Mouse (Mus musculus): Measurements from ENCODE around the gene Ptprd.

Gene Ptprd

GRCm38 (mm10) chr4:76006717-76007116 is 2205.0 kb downstream of the Ptprd start:
- no peak for DNase-seq

GRCm38 (mm10) chr4:76004161-76004560 is 2207.6 kb downstream of the Ptprd start:
- DNase-seq = no peak

- no peak for DNase-seq
Observed at GRCm38 (mm10) chr4:76000258-76000657, 2211.5 kb downstream of the Ptprd start.

- no peak for DNase-seq
Observed at GRCm38 (mm10) chr4:75995841-75996240, 2215.9 kb downstream of the Ptprd start.

- no peak for DNase-seq
Observed at GRCm38 (mm10) chr4:75994576-75994975, 2217.2 kb downstream of the Ptprd start.

GRCm38 (mm10) chr4:75993092-75993491 is 2218.7 kb downstream of the Ptprd start:
- no peak for DNase-seq

GRCm38 (mm10) chr4:75991621-75992245 is 2220.0 kb downstream of the Ptprd start:
- DNase-seq = no peak

GRCm38 (mm10) chr4:75974728-75975127 is 2237.0 kb downstream of the Ptprd start:
- DNase-seq = peak in 1 of 2 experiments; percentile 33

- DNase-seq = no peak
Observed at GRCm38 (mm10) chr4:75973322-75973721, 2238.4 kb downstream of the Ptprd start.

GRCm38 (mm10) chr4:75969961-75970360 is 2241.8 kb downstream of the Ptprd start:
- no peak for DNase-seq

GRCm38 (mm10) chr4:75968618-75969017 is 2243.1 kb downstream of the Ptprd start:
- DNase-seq = no peak

GRCm38 (mm10) chr4:75965810-75966209 is 2246.0 kb downstream of the Ptprd start:
- DNase-seq = no peak

- DNase-seq = no peak
Observed at GRCm38 (mm10) chr4:75962916-75963315, 2248.8 kb downstream of the Ptprd start.

- no peak for DNase-seq
Observed at GRCm38 (mm10) chr4:75961865-75962264, 2249.9 kb downstream of the Ptprd start.

GRCm38 (mm10) chr4:75953349-75954060 is 2258.3 kb downstream of the Ptprd start:
- DNase-seq = peak; percentile 27 to 62

GRCm38 (mm10) chr4:75950582-75950981 is 2261.2 kb downstream of the Ptprd start:
- peak; percentile 20 to 48 for DNase-seq

- DNase-seq = no peak
Observed at GRCm38 (mm10) chr4:75894871-75895270, 2316.9 kb downstream of the Ptprd start.

All from kidney, postnatal 25 days (tissue).